ENCODE assay signal across 17 mouse cellular contexts in the genomic region with DNA sequence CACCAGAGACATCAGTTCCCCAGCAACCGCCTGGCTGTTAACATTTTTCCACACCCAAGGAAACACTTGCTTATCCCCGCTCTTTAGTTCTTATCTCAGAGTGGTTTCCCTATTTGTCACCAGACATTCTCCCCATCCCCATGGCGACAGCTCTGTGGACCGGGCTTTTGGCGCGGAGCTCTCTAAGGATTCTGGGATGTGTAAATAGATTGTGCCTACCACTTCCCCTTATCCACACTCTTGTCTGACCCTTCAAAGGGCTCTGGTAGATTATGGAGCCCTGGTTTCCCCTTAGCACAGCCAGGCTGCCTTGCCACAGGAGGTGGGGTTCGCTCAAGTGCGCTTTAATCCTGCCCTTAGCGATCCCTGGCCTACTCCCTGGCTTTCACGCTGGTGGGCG. TPM values are rescaled to one million over a fixed set of nuclear protein-coding genes. Genes with fewer than 3 reads are reported as not detected.
DNase-seq lines count a peak whose midpoint lies in the region; ATAC-seq and TF ChIP-seq lines count a peak whose summit lies in the region.
"Had no signal": no experiment of that assay in that cellular context is flagged by ENCODE, and none has a peak within 500 bp of the region (broad histone marks: within the 10 kb centered on the region; RNA-seq: fewer than 3 reads in every experiment).

No protein-coding gene starts in this region.

- no peak overlapping the region; the same call in 1 of the 2 replicates for H3K27ac ChIP-seq in heart, embryonic 15.5 days
- 0 out of 2 replicates have a peak overlapping the region, but pooled peaks have one; percentile 49 for H3K27ac ChIP-seq in midbrain, embryonic 10.5 days (replicated peaks)
- H3K27ac ChIP-seq in midbrain, postnatal 0 days (ENCODE audit: low read depth, low read length) = no peak overlapping the region
- H3K27ac ChIP-seq in stomach, embryonic 14.5 days (ENCODE audit: low read length) = no peak overlapping the region
- H3K27ac ChIP-seq: layer of hippocampus, adult 2 months had no signal

- H3K4me2 ChIP-seq in heart, embryonic 15.5 days = peak overlapping the region; percentile 53
- no peak overlapping the region for H3K4me2 ChIP-seq in midbrain, postnatal 0 days (ENCODE audit: low read depth, low read length, poor library complexity, severe bottlenecking)
- no peak overlapping the region for H3K4me2 ChIP-seq in stomach, embryonic 14.5 days (replicated peaks; ENCODE audit: low read depth, low read length)
- H3K4me2 ChIP-seq: liver, embryonic 11.5 days had no signal

- no peak for TF ChIP-seq CTCF in midbrain, postnatal 0 days (IDR thresholded peaks at IDR 0.05)

- no peaks in the 10 kb centered on the region for H3K9me3 ChIP-seq in heart, embryonic 15.5 days (replicated peaks)
- H3K9me3 ChIP-seq in midbrain, embryonic 10.5 days (replicated peaks) = no peaks in the 10 kb centered on the region
- no peaks in the 10 kb centered on the region for H3K9me3 ChIP-seq in midbrain, postnatal 0 days (ENCODE audit: low read length)
- H3K9me3 ChIP-seq in stomach, embryonic 14.5 days (ENCODE audit: control insufficient read depth, low read depth, low read length) = no peaks in the 10 kb centered on the region
- H3K9me3 ChIP-seq: megakaryocyte, embryonic 14.5 days had no signal

- ATAC-seq in heart, embryonic 15.5 days (replicated peaks; ENCODE audit: insufficient number of reproducible peaks, insufficient read depth, low FRiP score, low read depth) = 0 out of 2 replicates have a peak, but pooled peaks have one; percentile 39
- ATAC-seq in midbrain, postnatal 0 days (ENCODE audit: low FRiP score) = no peak
- ATAC-seq in stomach, embryonic 14.5 days (ENCODE audit: insufficient number of reproducible peaks, insufficient read depth, low FRiP score, low read depth) = peak; percentile 59; the same call in 1 of the 2 replicates

- WGBS in heart, embryonic 15.5 days = 21% methylated on average over 11 of the region's 11 CpGs
- WGBS in midbrain, embryonic 10.5 days = 47% methylated on average over 11 of the region's 11 CpGs
- WGBS in midbrain, postnatal 0 days = 35% methylated on average over 11 of the region's 11 CpGs
- WGBS in stomach, embryonic 14.5 days = 48% methylated on average over 11 of the region's 11 CpGs

- no peak for DNase-seq in heart, postnatal 36 days
- DNase-seq in midbrain, embryonic 10.5 days (ENCODE audit: low spot score) = peak; percentile 56
- no peak for DNase-seq in midbrain, postnatal 0 days (ENCODE audit: low spot score)
- DNase-seq in ZHBTc4 (ENCODE audit: low read depth, low spot score) = peak; percentile 11
- DNase-seq in kidney, postnatal 10 days = no peak
- no peak for DNase-seq in spleen, postnatal 4 days (ENCODE audit: low spot score in 2 of 2)
- DNase-seq: cerebellum, adult 9-10 months; embryo, embryonic 11 days; gastrocnemius, postnatal 25 days; right cerebral cortex, postnatal 14 days; thymus, postnatal 25 days had no signal

- no peak overlapping the region for H3K9ac ChIP-seq in heart, embryonic 15.5 days
- no peak overlapping the region for H3K9ac ChIP-seq in midbrain, postnatal 0 days (replicated peaks; ENCODE audit: low read length, poor library complexity, severe bottlenecking)
- H3K9ac ChIP-seq in stomach, embryonic 14.5 days (replicated peaks; ENCODE audit: low read depth, low read length) = no peak overlapping the region

- peaks cover 11% of the 10 kb centered on the region for H3K4me1 ChIP-seq in heart, embryonic 15.5 days (replicated peaks)
- peaks cover 25% of the 10 kb centered on the region for H3K4me1 ChIP-seq in midbrain, embryonic 10.5 days
- no peaks in the 10 kb centered on the region for H3K4me1 ChIP-seq in midbrain, postnatal 0 days (ENCODE audit: insufficient read depth, low read length)
- H3K4me1 ChIP-seq in stomach, embryonic 14.5 days (ENCODE audit: control insufficient read depth, insufficient read depth, low read length) = peaks cover 2% of the 10 kb centered on the region; the same call in 1 of the 2 replicates
- H3K4me1 ChIP-seq: megakaryocyte, embryonic 14.5 days had no signal

- peak overlapping the region; percentile 20 for H3K4me3 ChIP-seq in heart, embryonic 15.5 days
- H3K4me3 ChIP-seq in midbrain, embryonic 10.5 days = peak overlapping the region; percentile 24; the same call in 1 of the 2 replicates
- no peak overlapping the region for H3K4me3 ChIP-seq in midbrain, postnatal 0 days (ENCODE audit: low read depth, low read length)
- H3K4me3 ChIP-seq in stomach, embryonic 14.5 days (ENCODE audit: low read depth, low read length) = no peak overlapping the region
- H3K4me3 ChIP-seq: erythroblast, embryonic 14.5 days; layer of hippocampus, adult 2 months; megakaryocyte, embryonic 14.5 days had no signal

- intact Hi-C loops in heart, postnatal 36 days (cut with DNase I) = no loop called here

- no peaks in the 10 kb centered on the region; the same call in 1 of the 2 replicates for H3K36me3 ChIP-seq in heart, embryonic 15.5 days
- H3K36me3 ChIP-seq in midbrain, embryonic 10.5 days = no peaks in the 10 kb centered on the region
- H3K36me3 ChIP-seq in midbrain, postnatal 0 days (ENCODE audit: insufficient read depth, low read length) = no peaks in the 10 kb centered on the region
- H3K36me3 ChIP-seq in stomach, embryonic 14.5 days (ENCODE audit: control insufficient read depth, insufficient read depth, low read length) = peaks cover under 1% of the 10 kb centered on the region

- H3K27me3 ChIP-seq in heart, embryonic 15.5 days = no peaks in the 10 kb centered on the region
- peaks cover 97% of the 10 kb centered on the region for H3K27me3 ChIP-seq in midbrain, embryonic 10.5 days (ENCODE audit: low read depth, poor library complexity, severe bottlenecking)
- H3K27me3 ChIP-seq in midbrain, postnatal 0 days (ENCODE audit: insufficient read depth, low read length) = peaks cover 31% of the 10 kb centered on the region
- no peaks in the 10 kb centered on the region for H3K27me3 ChIP-seq in stomach, embryonic 14.5 days (ENCODE audit: control insufficient read depth, insufficient read depth, low read length)

RNA-seq across cellular contexts. Expression of gene Pkdcc, which starts 16.3 kb away (rescaled TPM):
- polyA plus RNA-seq in heart, embryonic 15.5 days (2015; fragmentation: Nextera tagmentation; extraction: Ambion mirVana) = 10.7 and 20.2 TPM in 2 replicates
- total RNA-seq in heart, postnatal 36 days (2021) = 10 to 100 TPM; 34.5 to 37.4 TPM
- 4.9 and 6.0 TPM in 2 replicates for polyA plus RNA-seq in midbrain, embryonic 10.5 days (2016; fragmentation: Nextera tagmentation; extraction: Ambion mirVana)
- total RNA-seq in midbrain, postnatal 0 days (2014; rRNA removed) = 27.8 and 33.7 TPM in 2 replicates
- 2.1 and 2.2 TPM in 2 replicates for polyA plus RNA-seq in midbrain, postnatal 0 days (2015; fragmentation: Nextera tagmentation; extraction: Ambion mirVana)
- polyA plus RNA-seq in stomach, embryonic 14.5 days (2014; fragmentation: Nextera tagmentation; extraction: Ambion mirVana) = 28.4 and 28.9 TPM in 2 replicates

Comparison
In these comparisons a context has a peak if more than half of its experiments do, and no peak if none do; other contexts are left out.
1. H3K4me3 ChIP-seq: peak in heart, embryonic 15.5 days (single experiment) and midbrain, embryonic 10.5 days (single experiment); none in midbrain, postnatal 0 days (single experiment) and stomach, embryonic 14.5 days (single experiment).
2. DNase-seq: peak in midbrain, embryonic 10.5 days (single experiment) and ZHBTc4 (single experiment); none in heart, postnatal 36 days (0 of 2), midbrain, postnatal 0 days (single experiment), kidney, postnatal 10 days (single experiment) and spleen, postnatal 4 days (0 of 2).